Mouse (Mus musculus): ENCODE data around the gene Vmn1r37. TPM values are rescaled to one million over a fixed set of nuclear protein-coding genes. Genes with fewer than 3 reads are reported as not detected.
"Not testable (repeated sequence)": the region's sequence is repeated elsewhere in the genome, so short reads cannot be mapped to it uniquely, and the experiment has no call there.

Gene Vmn1r37
- total RNA-seq (2021) = not detected
- long read RNA-seq, experiment 1 = 0 reads
- long read RNA-seq, experiment 2 = 0 reads

- not testable (repeated sequence) for DNase-seq (ENCODE audit: low spot score in 2 of 2); H3K27ac ChIP-seq; H3K4me3 ChIP-seq
Observed at GRCm38 (mm10) chr6:66729082-66729481, at the start of gene Vmn1r37. Vmn1r37 (plus strand) TSS chr6:66729382.

GRCm38 (mm10) chr6:66685806-66686205 lies 43.4 kb upstream of the Vmn1r37 start, which contains the start of gene Vmn1r35:
Vmn1r35 (minus strand) TSS chr6:66685906.
- Histone ChIP-seq H3K4me3 (no peak within 1 kb of the TSS), H3K27ac (no peak within 1 kb of the TSS)
- DNase-seq (ENCODE audit: low spot score in 2 of 2) = no peak
- no peak for TF ChIP-seq CTCF (conservative IDR thresholded peaks at IDR 0.05)

- TF ChIP-seq CTCF (conservative IDR thresholded peaks at IDR 0.05) = no peak
- no peak for DNase-seq (ENCODE audit: low spot score in 2 of 2)
- Histone ChIP-seq H3K27ac (no peak overlapping the region), H3K4me3 (no peak overlapping the region)
Observed at GRCm38 (mm10) chr6:66708901-66709300, 20.3 kb upstream of the Vmn1r37 start.

- no peak overlapping the region for H3K27ac ChIP-seq
- DNase-seq (ENCODE audit: low spot score in 2 of 2) = no peak
- TF ChIP-seq CTCF (conservative IDR thresholded peaks at IDR 0.05) = no peak
Observed at GRCm38 (mm10) chr6:66713854-66714253, 15.3 kb upstream of the Vmn1r37 start.

GRCm38 (mm10) chr6:66719068-66719467 lies 10.1 kb upstream of the Vmn1r37 start, which contains the start of gene Vmn1r36:
Vmn1r36 (minus strand) TSS chr6:66719168.
- not testable (repeated sequence) for H3K27ac ChIP-seq; DNase-seq (ENCODE audit: low spot score in 2 of 2); H3K4me3 ChIP-seq

More at GRCm38 (mm10) chr6:66713854-66714253, 15.3 kb upstream of the Vmn1r37 start:
- no peak overlapping the region for H3K4me3 ChIP-seq

- H3K4me3 ChIP-seq; H3K27ac ChIP-seq; DNase-seq (ENCODE audit: low spot score in 2 of 2): not testable (repeated sequence)
Observed at GRCm38 (mm10) chr6:66782527-66782926, 53.3 kb downstream of the Vmn1r37 start, which contains the start of gene Vmn1r38. Vmn1r38 (minus strand) TSS chr6:66782627.

Other genes with a start within 250 kb of the Vmn1r37 start
- gene Mad2l1, start 194.0 kb upstream of the Vmn1r37 start, total RNA-seq (2021) = 1 to 10 TPM; 6.0 to 6.1 TPM
- not detected for gene Vmn1r32, start 169.3 kb upstream of the Vmn1r37 start, total RNA-seq (2021)
- gene Vmn1r33, start 111.1 kb upstream of the Vmn1r37 start, total RNA-seq (2021) = not detected
- not detected for gene Vmn1r34, start 85.5 kb upstream of the Vmn1r37 start, total RNA-seq (2021)
- not detected for gene Vmn1r35, start 43.5 kb upstream of the Vmn1r37 start, total RNA-seq (2021)
- gene Vmn1r36, start 10.2 kb upstream of the Vmn1r37 start, total RNA-seq (2021) = not detected
- not detected for gene Vmn1r38, start 53.2 kb downstream of the Vmn1r37 start, total RNA-seq (2021)
- not detected for gene Vmn1r39, start 81.2 kb downstream of the Vmn1r37 start, total RNA-seq (2021)
- 10 to 100 TPM; 61.8 to 62.6 TPM for gene Gng12, start 167.0 kb downstream of the Vmn1r37 start, total RNA-seq (2021)